Mouse (Mus musculus) limb, embryonic 13.5 days (tissue): Measurements from ENCODE around the gene Eipr1. TPM values are rescaled to one million over a fixed set of nuclear protein-coding genes. Genes with fewer than 3 reads are reported as not detected.
"Not testable (repeated sequence)": the region's sequence is repeated elsewhere in the genome, so short reads cannot be mapped to it uniquely, and the experiment has no call there.

Experiments used
- ATAC-seq: fragments of 200-750 bp; cut with Nextera tagmentation; 2 replicates; pipeline ENCODE4 v1.8.0; 2017; ENCODE audit warnings: low read depth, moderate number of reproducible peaks, moderate TSS enrichment; ENCODE audit not compliant: low FRiP score
- H3K27ac ChIP-seq: fragments of 300-500 bp; sonication (generic); 2 replicates; pipeline ENCODE4 v1.5.1; 2015; ENCODE audit warnings: inconsistent platforms, mild to moderate bottlenecking, moderate library complexity
- H3K27me3 ChIP-seq: fragments of 300-500 bp; sonication (generic); 2 replicates; pipeline ENCODE4 v1.6.1; 2015; ENCODE audit warnings: mild to moderate bottlenecking, inconsistent platforms
- H3K36me3 ChIP-seq: fragments of 300-500 bp; sonication (generic); 2 replicates; pipeline ENCODE4 v1.6.1; 2015; ENCODE audit warnings: inconsistent platforms, mild to moderate bottlenecking, moderate library complexity
- H3K4me1 ChIP-seq: fragments of 300-500 bp; sonication (generic); 2 replicates; pipeline ENCODE4 v1.6.1; 2015; ENCODE audit warnings: inconsistent platforms
- H3K4me2 ChIP-seq: fragments of 300-500 bp; sonication (generic); replicated peaks from 2 replicates; pipeline ENCODE4 v1.6.1; 2015; ENCODE audit warnings: inconsistent platforms, mild to moderate bottlenecking, moderate library complexity
- H3K4me3 ChIP-seq: fragments of 300-500 bp; sonication (generic); 2 replicates; pipeline ENCODE4 v1.5.1; 2015; ENCODE audit warnings: moderate library complexity, mild to moderate bottlenecking, inconsistent platforms
- H3K9ac ChIP-seq: fragments of 300-500 bp; sonication (generic); 2 replicates; pipeline ENCODE4 v1.6.1; 2015; ENCODE audit warnings: mild to moderate bottlenecking, inconsistent platforms
- H3K9me3 ChIP-seq: fragments of 300-500 bp; sonication (generic); 2 replicates; pipeline ENCODE4 v1.6.1; 2016; ENCODE audit warnings: inconsistent platforms
- WGBS: fragments of 180-500 bp; shearing (Covaris S2); methylation state at CpG from one replicate; pipeline ENCODE4 v1.1.7; 2015; 5-methylcytosine and 5-hydroxymethylcytosine counted together
- polyA plus RNA-seq: library from polyadenylated mRNA; unstranded; fragments of >200 nt; fragmentation: Nextera tagmentation; extraction: Ambion mirVana; gene quantifications from 2 replicates; pipeline ENCODE4 v1.2.1, GENCODE M21; 2015

The Eipr1 gene
- polyA plus RNA-seq, 1 experiment from 2014 or later, result 33.3 TPM

GRCm38 (mm10) chr12:28733520-28734245 is 17.9 kb upstream of the Eipr1 start:
- WGBS, result 96% methylated on average over 6 of the region's 6 CpGs
- H3K27ac ChIP-seq, H3K9me3 ChIP-seq, H3K27me3 ChIP-seq, H3K4me3 ChIP-seq, ATAC-seq, H3K4me1 ChIP-seq, H3K4me2 ChIP-seq, H3K9ac ChIP-seq: not testable (repeated sequence)
- H3K36me3 ChIP-seq, result peaks cover 70% of the 10 kb centered on the region

GRCm38 (mm10) chr12:28734271-28734670 is 17.3 kb upstream of the Eipr1 start:
- 95% methylated on average over 1 of the region's 1 CpGs for WGBS
- Histone ChIP-seq H3K27me3 (no peaks in the 10 kb centered on the region), H3K27ac (no peak overlapping the region), H3K4me3 (no peak overlapping the region), H3K36me3 (peaks cover 66% of the 10 kb centered on the region), H3K4me2 (no peak overlapping the region), H3K4me1 (no peaks in the 10 kb centered on the region), H3K9me3 (no peaks in the 10 kb centered on the region), H3K9ac (no peak overlapping the region)
- no peak for ATAC-seq

- no peak overlapping the region for H3K4me2 ChIP-seq
- H3K9me3 ChIP-seq, result no peaks in the 10 kb centered on the region
- H3K9ac ChIP-seq, result no peak overlapping the region
- no peaks in the 10 kb centered on the region for H3K27me3 ChIP-seq
- no peaks in the 10 kb centered on the region for H3K4me1 ChIP-seq
- H3K4me3 ChIP-seq, result no peak overlapping the region
- no peak overlapping the region for H3K27ac ChIP-seq
- 92% methylated on average over 3 of the region's 3 CpGs for WGBS
- no peak for ATAC-seq
- H3K36me3 ChIP-seq, result peaks cover 66% of the 10 kb centered on the region
These were observed 16.3 kb upstream of the Eipr1 start for GRCm38 (mm10) chr12:28735293-28735692.

GRCm38 (mm10) chr12:28743328-28743727 is 8.3 kb upstream of the Eipr1 start:
- Histone ChIP-seq H3K27ac (no peak overlapping the region), H3K27me3 (no peaks in the 10 kb centered on the region), H3K9ac (no peak overlapping the region), H3K4me2 (no peak overlapping the region), H3K36me3 (peaks cover 45% of the 10 kb centered on the region), H3K4me3 (no peak overlapping the region), H3K4me1 (peaks cover 3% of the 10 kb centered on the region; the same call in 1 of the 2 replicates), H3K9me3 (no peaks in the 10 kb centered on the region)
- WGBS, result 94% methylated on average over 3 of the region's 3 CpGs
- no peak for ATAC-seq

- H3K4me1 ChIP-seq, result peaks cover 21% of the 10 kb centered on the region
- WGBS, result 1% methylated on average over 41 of the region's 41 CpGs
- ATAC-seq, result peak; percentile 92
- H3K27me3 ChIP-seq, result no peaks in the 10 kb centered on the region
- peak within 1 kb of the TSS; percentile 88 for H3K9ac ChIP-seq
- peaks cover 20% of the 10 kb centered on the region for H3K36me3 ChIP-seq
- H3K9me3 ChIP-seq, result no peaks in the 10 kb centered on the region
- peak within 1 kb of the TSS; percentile 81 for H3K4me3 ChIP-seq
- no peak within 1 kb of the TSS for H3K27ac ChIP-seq
- H3K4me2 ChIP-seq, result peak within 1 kb of the TSS; percentile 93
These were observed 1.5 kb upstream of the Eipr1 start, which contains the start of gene Trappc12 for GRCm38 (mm10) chr12:28750021-28750633. Gene Trappc12 (minus strand): TSS chr12:28750472.

GRCm38 (mm10) chr12:28750876-28751275 is 727 bp upstream of the Eipr1 start:
- ATAC-seq, result no peak
- peaks cover 21% of the 10 kb centered on the region for H3K4me1 ChIP-seq
- H3K4me3 ChIP-seq, result peak overlapping the region; percentile 81
- no peaks in the 10 kb centered on the region for H3K9me3 ChIP-seq
- no peak overlapping the region for H3K9ac ChIP-seq
- H3K4me2 ChIP-seq, result peak overlapping the region; percentile 93
- no peaks in the 10 kb centered on the region for H3K27me3 ChIP-seq
- WGBS, result 95% methylated on average over 5 of the region's 5 CpGs
- H3K36me3 ChIP-seq, result peaks cover 13% of the 10 kb centered on the region
- H3K27ac ChIP-seq, result no peak overlapping the region

- Histone ChIP-seq H3K27ac (no peak overlapping the region), H3K9me3 (no peaks in the 10 kb centered on the region), H3K36me3 (no peaks in the 10 kb centered on the region), H3K27me3 (no peaks in the 10 kb centered on the region), H3K9ac (no peak overlapping the region), H3K4me3 (no peak overlapping the region), H3K4me1 (peaks cover 13% of the 10 kb centered on the region), H3K4me2 (no peak overlapping the region)
- WGBS, result 82% methylated on average over 4 of the region's 4 CpGs
- ATAC-seq, result no peak
These were observed 4.4 kb downstream of the Eipr1 start for GRCm38 (mm10) chr12:28756019-28756418.

GRCm38 (mm10) chr12:28769953-28770352 is 18.4 kb downstream of the Eipr1 start:
- no peak overlapping the region for H3K27ac ChIP-seq

GRCm38 (mm10) chr12:28773815-28774214 is 22.2 kb downstream of the Eipr1 start:
- WGBS, result 82% methylated on average over 3 of the region's 3 CpGs
- ATAC-seq, result no peak
- no peaks in the 10 kb centered on the region for H3K36me3 ChIP-seq

More at GRCm38 (mm10) chr12:28769953-28770352, 18.4 kb downstream of the Eipr1 start:
- Histone ChIP-seq H3K4me1 (no peaks in the 10 kb centered on the region), H3K27me3 (no peaks in the 10 kb centered on the region), H3K4me2 (no peak overlapping the region), H3K4me3 (no peak overlapping the region), H3K9me3 (no peaks in the 10 kb centered on the region), H3K9ac (no peak overlapping the region), H3K36me3 (peaks cover 10% of the 10 kb centered on the region)
- 92% methylated on average over 7 of the region's 7 CpGs for WGBS
- ATAC-seq, result no peak

GRCm38 (mm10) chr12:28775120-28775519 is 23.5 kb downstream of the Eipr1 start:
- H3K9me3 ChIP-seq, result no peaks in the 10 kb centered on the region
- no peaks in the 10 kb centered on the region for H3K4me1 ChIP-seq
- no peak for ATAC-seq
- H3K27me3 ChIP-seq, result no peaks in the 10 kb centered on the region
- no peak overlapping the region for H3K4me2 ChIP-seq
- H3K27ac ChIP-seq, result no peak overlapping the region
- H3K36me3 ChIP-seq, result no peaks in the 10 kb centered on the region
- WGBS, result 45% methylated on average over 8 of the region's 8 CpGs
- H3K9ac ChIP-seq, result no peak overlapping the region
- no peak overlapping the region for H3K4me3 ChIP-seq

More at GRCm38 (mm10) chr12:28773815-28774214, 22.2 kb downstream of the Eipr1 start:
- no peak overlapping the region for H3K27ac ChIP-seq
- no peak overlapping the region for H3K9ac ChIP-seq
- no peak overlapping the region for H3K4me2 ChIP-seq
- H3K4me1 ChIP-seq, result no peaks in the 10 kb centered on the region
- H3K4me3 ChIP-seq, result no peak overlapping the region
- no peaks in the 10 kb centered on the region for H3K9me3 ChIP-seq
- H3K27me3 ChIP-seq, result no peaks in the 10 kb centered on the region

- no peaks in the 10 kb centered on the region for H3K27me3 ChIP-seq
- H3K9me3 ChIP-seq, result no peaks in the 10 kb centered on the region
- WGBS, result 86% methylated on average over 6 of the region's 6 CpGs
- no peaks in the 10 kb centered on the region for H3K36me3 ChIP-seq
- ATAC-seq, result no peak
- H3K4me2 ChIP-seq, result no peak overlapping the region
- H3K4me1 ChIP-seq, result peaks cover 3% of the 10 kb centered on the region; the same call in 1 of the 2 replicates
- no peak overlapping the region for H3K9ac ChIP-seq
- H3K4me3 ChIP-seq, result no peak overlapping the region
- H3K27ac ChIP-seq, result no peak overlapping the region
These were observed 24.0 kb downstream of the Eipr1 start for GRCm38 (mm10) chr12:28775627-28776026.

GRCm38 (mm10) chr12:28780180-28780579 is 28.6 kb downstream of the Eipr1 start:
- Histone ChIP-seq H3K9ac (peak overlapping the region; percentile 19; the same call in 1 of the 2 replicates), H3K9me3 (no peaks in the 10 kb centered on the region), H3K36me3 (no peaks in the 10 kb centered on the region), H3K4me1 (peaks cover 24% of the 10 kb centered on the region), H3K27me3 (no peaks in the 10 kb centered on the region), H3K27ac (no peak overlapping the region), H3K4me2 (no peak overlapping the region), H3K4me3 (no peak overlapping the region)
- ATAC-seq, result no peak
- WGBS, result 47% methylated on average over 7 of the region's 7 CpGs
